Mouse (Mus musculus) inflammation-experienced regulatory T-cells, adult 6 months (primary cell): ENCODE results near the gene Birc7. TPM values are rescaled to one million over a fixed set of nuclear protein-coding genes. Genes with fewer than 3 reads are reported as not detected.

ENCODE experiments used
- ATAC-seq: one replicate; pipeline ENCODE4 v1.8.0; 2017
- polyA plus RNA-seq, 3 experiments: library from polyadenylated mRNA; unstranded; fragments of 100-300 nt; shearing (Covaris generic); gene quantifications; one replicate each; pipeline ENCODE4 v1.2.1; 2017

Birc7 gene
- polyA plus RNA-seq, 3 experiments from 2014 or later, result not detected

DNA sequence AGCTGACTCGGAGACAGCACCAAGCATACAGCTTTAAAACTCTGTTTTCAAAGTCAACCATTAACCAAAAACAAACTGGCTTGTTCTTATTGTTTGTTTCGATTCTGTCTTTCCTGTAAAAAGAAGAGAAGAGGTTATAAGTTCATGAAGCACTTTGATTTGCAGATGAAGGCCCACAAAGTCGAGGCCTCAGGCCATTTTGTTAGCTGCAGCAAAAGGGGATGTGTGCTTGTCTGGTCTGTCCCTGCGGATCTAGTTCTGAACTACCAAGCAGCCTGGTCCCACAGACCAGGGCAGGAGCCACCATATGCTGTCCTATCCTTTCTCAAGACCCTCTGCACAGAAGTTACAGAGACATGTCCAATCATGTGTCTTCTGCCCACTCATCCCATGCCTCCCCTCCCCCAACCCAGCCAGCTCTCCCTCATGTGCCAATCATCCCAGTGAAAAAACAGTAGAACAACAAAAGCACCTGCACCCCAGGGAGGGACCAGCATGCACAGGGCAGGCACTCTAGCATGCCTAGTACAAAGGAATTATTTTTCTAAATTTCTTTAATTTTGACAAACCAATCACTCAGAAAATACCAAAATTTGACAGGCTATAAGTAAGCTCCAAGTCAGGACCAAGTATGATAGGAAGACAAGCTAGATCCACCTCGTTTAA is 23.1 kb upstream of the Birc7 start:
- no peak for ATAC-seq

DNA sequence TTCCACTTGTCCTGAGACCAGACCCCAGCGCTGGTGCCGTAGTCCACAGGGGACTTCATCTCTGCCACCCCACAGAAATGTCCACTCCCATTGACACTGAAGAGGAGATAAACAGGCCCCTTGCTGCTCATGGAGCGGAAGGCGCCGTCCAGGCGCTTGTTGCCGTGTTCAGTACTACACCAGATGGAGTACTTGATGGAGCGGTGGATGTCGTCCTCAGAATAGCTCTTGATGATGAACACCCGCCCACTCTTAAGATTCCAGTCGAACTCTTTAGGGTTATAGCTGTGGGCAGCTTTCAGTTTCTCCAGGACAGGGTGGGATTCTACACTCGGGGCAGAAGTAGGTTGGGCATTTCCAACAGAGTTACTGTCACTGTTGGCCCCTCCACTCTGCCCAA is 17.9 kb upstream of the Birc7 start:
- no peak for ATAC-seq

DNA sequence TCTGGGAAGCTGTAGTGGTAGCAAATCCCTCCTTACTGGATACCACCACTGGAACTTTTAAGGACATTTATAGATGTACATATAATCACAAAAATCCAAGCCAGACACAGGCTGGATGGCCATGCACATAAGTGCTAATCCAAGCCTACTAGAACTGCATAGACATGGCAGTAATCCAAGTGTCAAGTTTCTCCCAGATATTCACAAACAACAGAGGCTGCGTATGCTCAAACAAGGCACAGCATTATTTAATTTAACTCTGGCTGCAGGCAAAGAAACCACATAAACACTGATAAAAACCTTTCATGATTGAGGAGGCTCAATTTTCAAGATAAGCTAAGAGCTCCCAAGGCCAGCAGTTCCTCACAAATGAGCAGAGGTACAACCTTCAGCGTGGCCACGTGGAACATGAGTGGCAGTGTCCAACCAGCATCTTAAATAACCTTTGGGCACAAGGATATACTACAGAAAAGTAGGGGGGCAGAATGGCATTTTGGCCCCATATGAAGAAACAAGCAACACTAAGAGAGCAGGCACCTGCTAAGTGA is 12.9 kb upstream of the Birc7 start:
- ATAC-seq, result no peak

DNA sequence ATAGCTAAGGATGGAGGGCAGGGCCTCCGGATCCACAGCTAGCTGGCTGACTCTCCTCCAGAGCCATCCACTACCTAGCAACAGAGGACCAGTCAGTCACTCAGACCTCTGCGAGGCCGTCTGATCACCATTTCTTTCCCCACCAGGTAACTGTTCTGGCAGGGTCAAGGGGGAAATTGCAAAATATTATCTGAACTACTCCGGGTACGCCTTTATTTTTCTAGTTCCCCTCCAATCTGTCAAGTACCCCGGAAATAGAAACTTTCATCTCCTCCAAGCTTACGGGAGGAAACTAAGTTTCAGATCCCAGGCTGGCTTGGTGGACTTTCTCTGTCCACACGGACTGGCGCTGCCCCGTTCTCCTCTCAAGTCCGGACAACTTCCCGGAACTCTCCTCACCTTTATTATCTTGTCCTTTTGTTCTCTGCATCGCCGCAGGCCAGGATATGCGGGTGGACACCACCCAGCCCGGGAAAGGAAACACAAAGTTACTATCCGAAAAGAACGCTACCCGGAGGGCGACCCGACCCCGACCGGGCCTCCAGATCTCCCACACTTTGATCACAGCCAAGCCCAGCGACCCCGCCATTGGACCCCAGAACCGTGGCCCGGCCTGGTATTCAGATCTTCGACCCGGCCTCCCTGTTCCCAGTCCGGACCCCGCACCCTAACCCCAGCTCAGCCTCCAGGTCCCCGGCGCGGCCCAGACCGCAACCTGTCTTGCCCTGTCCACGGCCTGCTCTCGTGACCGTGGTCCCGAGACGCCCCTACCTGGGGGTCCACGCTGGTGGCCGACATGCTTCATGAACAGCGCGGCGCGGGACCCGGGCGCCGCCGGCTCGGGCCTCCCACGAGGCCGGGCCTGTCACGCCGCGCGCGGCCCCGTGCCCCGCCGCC is 8.7 kb upstream of the Birc7 start:
- ATAC-seq, result peak; percentile 11

DNA sequence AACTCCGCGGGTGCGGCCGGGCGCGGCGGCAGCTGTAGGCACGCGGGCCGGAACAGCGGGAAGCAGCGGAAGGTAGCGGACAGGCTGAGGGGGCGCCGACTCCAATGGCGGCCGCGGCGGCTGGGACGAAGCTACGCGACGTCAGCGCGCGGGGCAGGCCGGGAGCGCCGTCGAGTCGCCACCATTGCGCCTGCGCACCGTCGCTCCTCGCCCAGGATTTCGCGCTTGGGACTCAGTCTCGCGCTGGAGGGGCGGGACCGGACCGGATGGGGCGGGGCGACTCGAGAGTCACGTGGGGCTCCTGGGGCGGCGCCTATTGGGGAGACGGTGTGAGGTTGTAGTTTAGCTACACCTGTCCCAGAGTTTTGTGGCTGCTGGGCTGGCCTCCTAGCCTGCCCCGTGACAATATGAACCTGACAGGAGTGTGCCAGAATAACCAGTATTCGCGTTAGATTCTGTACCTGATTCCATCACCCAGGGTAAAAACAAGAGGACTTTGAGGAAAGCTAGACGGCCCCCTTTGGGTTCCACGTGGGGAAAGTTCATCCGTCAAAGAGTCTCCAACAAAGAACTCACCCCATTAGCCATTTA is 7.9 kb upstream of the Birc7 start, which contains the start of gene Ythdf1:
Gene Ythdf1, minus strand, starts transcription at position 140 of the 591 bp plus-strand sequence.
- ATAC-seq, result peak; percentile 93

DNA sequence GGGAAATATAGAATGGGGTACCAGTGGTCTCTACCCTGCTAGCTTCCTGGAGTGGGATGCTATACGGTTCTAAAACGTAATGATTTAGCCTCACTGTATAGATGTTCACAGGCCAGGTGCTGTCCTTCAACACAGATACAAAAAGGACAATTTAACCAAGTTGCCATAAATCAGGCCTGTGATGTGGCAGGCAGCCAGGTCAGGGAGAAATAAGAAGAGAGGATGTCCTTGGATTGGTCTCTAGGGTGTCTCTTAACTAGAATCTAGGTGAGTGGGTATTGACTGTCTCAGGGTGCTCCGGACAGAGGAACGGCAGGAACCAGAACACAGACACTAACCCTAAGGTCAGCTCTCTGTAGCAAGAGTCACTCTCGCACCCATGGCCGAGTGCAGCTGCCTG is 6.1 kb upstream of the Birc7 start:
- no peak for ATAC-seq

DNA sequence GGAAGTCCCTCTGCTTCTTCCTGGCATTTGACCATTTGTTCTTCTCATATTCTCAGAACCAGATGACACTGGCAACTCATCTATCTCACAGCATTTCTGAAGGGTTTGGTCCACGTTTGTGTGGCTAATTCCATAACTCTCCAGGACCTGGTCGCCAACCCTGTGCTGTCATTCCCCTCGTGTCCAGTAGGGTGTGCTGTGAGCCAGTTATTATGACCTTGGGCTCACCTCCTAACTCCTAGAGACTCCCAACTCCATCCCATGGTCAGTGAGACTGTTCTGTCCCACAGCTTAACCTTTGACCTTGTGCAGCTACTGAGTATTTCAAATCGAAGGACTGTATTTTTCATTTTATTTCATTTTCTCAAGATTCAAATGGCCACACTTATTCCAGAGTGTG is 3.6 kb upstream of the Birc7 start:
- no peak for ATAC-seq

DNA sequence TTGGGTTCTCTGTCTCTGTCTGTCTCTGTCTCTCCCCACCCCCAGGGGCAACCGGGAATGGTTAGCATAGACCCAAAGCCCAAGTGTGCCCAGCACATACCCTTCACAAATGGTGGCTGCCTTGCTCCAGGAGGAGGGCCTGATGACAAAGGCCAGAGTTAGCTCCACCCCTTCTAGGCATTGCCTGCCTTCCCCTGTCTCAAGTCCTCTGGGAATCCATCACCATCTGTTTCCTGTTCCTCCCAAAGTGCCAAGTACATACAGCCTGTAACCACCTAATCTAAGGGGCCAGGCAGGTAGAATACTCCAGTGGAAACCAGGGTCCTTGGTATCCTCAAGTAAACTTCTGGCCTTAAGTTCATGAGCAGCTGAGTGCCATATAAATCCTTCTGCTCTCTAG is 3.6 kb downstream of the Birc7 start:
- ATAC-seq, result no peak

DNA sequence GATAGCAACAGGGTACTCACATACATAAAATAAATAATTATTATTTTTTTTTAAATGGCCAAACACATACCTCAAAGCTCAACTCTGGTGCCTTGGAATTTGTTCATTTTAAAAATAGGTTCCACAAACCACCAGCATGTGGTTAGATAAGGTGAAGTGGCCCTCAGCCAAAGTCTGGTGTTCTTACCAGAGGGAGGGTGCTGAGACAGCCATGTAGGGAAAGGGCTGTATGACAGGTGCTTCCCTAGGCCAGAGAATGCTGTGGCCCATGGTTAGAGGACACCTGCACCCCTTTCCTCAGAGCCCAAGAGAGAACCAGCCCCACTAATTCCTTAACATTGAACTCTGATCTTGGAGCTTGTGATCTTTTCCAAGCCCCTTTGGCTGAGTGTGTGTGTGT is 11.4 kb downstream of the Birc7 start:
- ATAC-seq, result no peak

DNA sequence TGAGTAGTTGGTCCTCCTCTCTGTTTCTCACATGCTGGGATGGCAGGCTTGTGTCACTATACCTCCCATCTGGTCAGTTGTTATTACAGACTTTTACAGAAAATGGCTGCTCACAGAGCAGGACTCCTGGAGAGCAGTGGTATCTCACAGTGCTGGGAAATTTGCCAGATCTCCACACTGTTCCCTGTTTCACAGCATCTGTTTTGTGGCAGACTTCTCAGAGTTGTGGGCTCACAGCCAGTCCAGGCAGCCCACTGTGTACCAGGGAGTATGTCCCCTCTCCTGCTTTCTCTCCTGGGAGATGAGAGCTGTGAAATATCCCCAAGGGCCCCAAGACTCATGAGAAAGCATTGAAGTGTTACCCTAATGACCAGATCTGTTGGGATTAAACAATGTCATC is 13.0 kb downstream of the Birc7 start:
- no peak for ATAC-seq

DNA sequence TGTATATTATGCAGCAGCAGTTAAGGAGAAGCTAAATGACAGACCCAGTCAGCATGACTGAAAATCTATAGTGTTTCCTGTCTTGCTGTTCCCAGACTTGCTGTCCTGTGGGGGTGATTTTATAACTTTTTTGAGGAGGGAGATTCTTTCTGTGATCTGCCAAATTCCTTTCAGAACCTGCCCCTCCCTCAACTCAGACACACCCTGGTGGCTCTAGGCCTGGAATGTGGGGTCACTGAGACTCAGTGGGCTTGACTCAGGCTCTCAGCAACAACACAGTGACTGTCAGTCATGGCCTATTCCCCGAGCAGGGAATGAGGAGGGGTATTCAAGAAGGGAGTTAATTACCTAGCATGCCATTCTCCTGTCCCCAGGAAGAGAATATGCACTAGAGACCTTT is 21.1 kb downstream of the Birc7 start:
- ATAC-seq, result no peak

DNA sequence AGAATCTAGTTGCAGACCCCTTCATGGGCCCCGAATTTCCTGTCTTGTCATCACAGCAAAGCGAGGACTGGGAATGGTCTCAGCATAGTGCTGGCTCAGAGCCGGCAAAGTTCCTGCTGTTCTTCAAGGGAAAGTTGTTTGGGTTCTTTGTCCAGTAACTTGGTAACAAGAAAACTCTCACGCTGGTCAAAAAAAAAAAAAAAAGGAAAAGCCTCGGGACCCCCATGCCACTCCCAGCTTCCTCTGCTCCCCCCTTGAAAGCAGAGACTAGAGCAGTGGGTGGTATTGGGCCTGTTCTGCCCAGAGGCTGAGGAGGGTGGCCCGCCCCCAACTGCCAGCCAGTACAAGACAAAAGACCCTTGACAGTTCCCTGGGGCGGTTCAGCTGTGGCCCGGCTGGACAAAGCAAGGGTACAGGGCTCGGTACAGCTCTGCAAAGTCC is 23.9 kb downstream of the Birc7 start:
- ATAC-seq, result no peak

DNA sequence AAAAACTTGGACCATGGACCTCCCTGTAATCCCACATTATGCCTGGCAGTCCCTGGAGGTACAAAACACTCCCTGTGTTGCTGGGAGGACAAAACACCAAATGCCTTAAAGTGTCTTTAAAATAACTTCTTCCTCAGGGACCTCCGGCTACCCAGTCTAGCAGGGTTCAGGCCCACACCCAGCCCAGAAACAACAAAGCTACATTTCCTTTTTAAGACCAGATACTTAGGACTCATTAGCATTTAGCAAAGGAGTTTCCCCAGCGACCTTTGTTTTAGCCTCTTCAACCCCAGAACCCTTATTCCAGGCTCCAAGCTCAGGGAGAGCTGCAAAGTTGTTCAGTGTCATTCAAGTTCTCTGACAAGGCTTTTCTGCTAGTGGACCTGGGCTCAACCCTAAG is 24.8 kb downstream of the Birc7 start:
- ATAC-seq, result no peak

DNA sequence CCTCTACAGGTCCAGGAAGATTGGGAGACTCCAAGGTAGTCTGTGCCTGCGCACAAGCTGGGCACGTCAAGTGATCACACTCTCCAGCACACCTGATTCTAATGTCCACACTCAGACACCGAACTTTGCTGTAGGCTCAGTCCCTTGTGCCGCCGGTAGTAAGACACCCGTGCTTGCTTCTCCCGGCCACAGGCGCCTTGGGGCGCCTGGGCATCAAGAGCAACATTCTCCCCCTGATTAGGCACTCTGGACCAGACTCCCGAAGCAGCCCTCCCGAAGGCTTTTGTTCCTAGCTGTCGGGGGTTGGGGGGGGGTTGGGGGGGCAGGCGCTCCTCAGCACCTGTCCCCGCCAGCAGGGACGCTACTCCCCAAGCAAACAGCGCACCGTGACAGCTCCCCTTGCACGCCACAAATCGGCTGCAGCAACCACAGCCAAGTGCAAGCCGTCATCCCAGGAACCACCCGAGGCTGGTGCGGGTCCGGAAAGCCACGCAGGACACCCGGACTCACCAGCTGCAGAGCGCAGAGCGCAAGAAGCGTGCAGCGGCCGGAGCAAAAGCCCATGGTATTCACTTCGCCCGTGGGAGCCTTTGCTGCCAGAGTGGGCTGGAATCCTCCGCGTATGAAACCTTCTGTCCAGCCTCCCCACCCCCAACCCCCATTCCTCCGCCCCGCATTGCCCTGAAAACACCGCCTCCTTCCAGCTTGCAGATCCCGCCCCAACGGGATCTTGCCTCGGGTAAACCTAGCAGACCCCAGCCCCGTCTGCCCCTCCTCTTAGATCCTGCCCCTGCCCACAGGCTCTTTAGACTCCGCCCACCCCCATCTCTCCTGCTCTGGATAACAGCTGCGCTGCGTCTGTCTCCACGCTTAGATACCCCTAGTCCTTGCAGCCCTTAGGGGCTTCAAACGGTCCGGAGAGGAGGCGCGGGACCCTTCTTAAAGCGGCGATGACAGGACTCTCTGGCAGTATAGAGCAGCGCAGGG is 25.5 kb downstream of the Birc7 start, which contains the start of gene Nkain4:
Gene Nkain4, minus strand, starts transcription at position 639 of the 987 bp plus-strand sequence.
- no peak for ATAC-seq

DNA sequence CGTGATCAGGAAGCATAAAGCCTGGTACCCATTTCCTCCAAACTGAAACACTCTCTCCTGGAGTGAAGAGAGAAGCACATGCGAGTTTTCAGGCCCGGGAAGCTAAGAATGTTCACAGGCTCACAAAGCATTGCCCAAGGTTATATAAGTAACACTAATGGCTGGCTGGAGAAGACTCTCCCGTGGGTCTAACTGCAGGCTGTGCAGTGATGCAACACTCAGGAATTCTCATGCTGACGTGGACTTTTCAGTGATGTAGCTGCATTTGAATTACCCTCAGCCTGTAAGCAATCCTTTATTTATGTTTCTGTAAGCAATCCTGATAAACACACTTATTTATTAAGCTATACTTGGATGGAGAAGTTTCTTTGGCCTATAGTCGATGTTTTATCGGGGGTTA is 30.8 kb downstream of the Birc7 start:
- no peak for ATAC-seq

DNA sequence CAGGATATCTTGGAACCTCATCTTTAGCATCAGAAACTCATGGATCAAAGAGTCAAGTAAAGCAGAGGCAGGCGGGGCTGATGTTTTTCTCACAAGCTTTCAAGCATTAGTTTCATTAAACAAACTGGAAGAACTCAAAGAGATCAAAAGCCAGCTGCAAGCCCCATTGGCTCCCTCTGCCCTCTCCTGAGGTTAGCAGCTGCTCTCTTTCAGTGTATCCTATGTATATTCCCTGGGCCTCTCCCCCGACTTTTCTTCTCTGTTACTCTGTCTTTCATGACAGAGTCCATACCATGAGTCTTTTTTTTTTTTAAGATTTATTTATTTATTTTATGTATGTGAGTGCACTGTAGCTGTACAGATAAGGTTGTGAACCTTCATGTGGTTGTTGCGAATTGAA is 31.4 kb downstream of the Birc7 start:
- no peak for ATAC-seq

DNA sequence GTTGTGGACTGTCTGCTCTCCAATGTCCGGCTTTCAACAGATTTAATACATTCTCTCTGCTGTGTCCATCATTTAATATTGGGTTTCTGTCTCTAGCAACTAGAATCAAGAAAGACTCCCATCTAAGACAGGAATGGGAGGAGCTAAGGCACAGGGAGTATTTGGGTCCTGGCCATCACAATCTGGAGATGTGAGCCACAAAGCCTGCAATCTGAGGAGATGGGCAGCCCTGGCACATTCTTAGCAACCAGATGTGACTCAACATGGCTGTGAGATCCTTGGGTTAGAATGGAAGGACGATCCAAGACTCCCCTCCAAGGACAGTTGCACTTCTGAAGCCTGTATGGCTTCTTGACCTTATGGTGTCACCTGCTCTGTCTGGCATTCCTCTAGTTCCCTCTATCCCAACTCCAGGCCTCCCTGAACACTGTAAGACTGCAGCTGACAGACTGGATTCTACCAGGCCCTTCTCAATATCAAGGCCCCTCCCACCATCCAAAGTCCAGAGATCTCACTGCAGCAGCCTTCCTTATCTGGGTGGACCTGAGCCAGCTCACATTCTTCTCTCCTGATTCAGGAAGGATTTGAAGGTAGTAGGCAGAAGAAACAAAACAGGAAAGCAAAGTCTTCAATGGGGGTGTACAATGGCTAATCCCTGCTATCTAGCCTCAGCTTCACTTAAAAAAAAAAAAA is 33.9 kb downstream of the Birc7 start:
- ATAC-seq, result no peak

DNA sequence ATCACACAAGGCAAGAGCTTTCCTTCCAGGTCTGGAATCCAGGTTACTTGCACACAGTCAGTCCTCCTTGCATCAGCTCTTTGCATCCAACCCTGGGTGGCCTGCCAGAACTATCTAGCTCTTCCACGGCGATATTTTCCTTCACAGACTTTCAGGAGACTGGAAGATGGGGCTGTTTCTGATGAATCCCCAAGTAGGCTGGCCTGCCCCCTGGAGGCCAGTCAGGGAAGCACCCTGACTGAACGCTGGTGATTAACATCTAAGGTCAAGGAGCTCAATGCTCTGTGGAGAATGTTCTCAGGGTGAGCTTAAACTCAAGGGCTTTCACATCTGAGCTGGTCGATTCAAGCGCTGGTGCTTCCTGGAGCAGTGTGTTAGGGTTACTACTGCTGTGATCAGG is 35.1 kb downstream of the Birc7 start:
- ATAC-seq, result peak; percentile 50

DNA sequence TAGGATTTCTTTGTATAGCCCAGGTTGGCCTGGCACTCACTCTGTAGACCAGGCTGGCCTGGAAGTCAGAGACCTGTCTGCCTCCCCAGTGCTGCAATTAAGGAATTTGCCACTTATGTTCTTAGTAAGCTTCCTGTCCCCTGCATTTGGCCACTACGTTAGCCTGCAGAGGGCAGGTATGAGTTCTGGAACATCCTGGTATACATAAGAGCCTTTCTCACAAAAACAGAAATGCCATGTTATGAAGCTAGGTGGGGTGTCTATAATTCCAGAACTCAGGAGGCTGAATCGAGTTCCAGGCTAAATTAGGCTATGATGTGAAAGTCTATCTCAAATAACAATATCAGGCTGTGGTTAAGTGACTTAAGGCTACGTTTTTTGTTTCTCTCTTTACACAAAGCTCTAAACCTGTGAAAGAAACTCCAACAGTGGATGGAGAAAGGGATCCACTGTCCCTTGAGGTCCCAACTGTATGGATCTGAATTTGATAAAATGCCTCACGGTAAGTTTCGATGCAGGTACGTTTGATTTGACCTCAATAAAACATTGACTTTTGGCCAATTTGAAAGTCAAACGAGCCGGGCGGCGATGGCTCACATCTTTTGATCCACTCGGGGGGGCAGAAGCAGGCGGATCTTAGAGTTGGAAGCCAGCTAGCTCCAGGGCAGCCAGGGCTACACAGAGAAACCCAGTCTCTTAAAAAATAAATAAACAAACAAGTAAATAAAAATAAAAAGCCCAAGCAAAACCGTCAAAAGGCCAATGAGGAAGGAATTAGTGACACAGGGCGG is 37.5 kb downstream of the Birc7 start:
- ATAC-seq, result peak; percentile 64

DNA sequence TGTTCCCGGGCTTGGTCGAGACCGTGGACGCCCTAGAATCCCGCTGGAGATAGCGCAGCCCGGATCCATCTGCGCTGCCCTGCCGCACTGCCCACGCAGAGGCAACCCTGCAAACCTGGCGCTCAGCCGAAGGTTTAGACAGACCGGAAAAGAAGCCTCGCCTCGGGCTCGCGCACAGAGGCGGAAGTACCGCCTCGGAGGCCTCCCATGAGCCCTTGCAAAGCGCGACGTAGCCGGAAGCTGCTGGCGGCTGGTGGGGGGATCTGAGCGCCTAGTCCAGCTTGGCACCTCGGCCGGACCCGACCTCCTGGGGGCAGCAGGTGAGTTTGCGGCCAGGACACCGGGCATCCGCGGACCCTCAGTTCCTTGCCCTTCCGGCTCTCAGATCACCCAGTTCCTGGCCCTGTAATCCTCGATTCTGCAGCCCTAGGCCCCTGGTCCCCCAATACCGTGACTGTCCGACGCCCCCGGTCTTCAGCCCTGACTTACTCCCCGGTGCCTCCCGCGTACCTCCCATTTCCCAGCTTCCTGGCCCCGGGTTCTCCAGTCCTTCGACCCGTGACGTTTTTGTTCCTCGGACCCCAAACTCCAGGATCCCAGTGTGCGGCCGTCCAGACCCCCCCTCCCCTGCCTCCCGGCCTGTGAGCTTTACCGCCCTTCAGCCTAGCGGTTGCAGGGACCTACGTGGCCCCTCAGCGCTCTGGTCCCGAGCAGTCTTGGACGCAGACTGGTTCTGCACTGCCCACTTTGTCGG is 38.4 kb downstream of the Birc7 start, which contains the start of gene Arfgap1:
Gene Arfgap1, plus strand, starts transcription at position 216 of the 754 bp plus-strand sequence.
- peak; percentile 92 for ATAC-seq
